Mouse (Mus musculus) forebrain, embryonic 16.5 days (tissue): ENCODE measurements around the gene Foxp1. TPM values are rescaled to one million over a fixed set of nuclear protein-coding genes. Genes with fewer than 3 reads are reported as not detected.

Source experiments
- ATAC-seq: fragments of 200-750 bp; cut with Nextera tagmentation; 2 replicates; pipeline ENCODE4 v1.8.0; 2017; ENCODE audit warnings: mild to moderate bottlenecking, moderate library complexity
- H3K27ac ChIP-seq: fragments of 300-500 bp; sonication (generic); 2 replicates; pipeline ENCODE4 v1.5.1; 2014; ENCODE audit warnings: low read length, control low read depth
- H3K27me3 ChIP-seq: fragments of 300-500 bp; sonication (generic); replicated peaks from 2 replicates; pipeline ENCODE4 v1.6.1; 2014; ENCODE audit warnings: low read length; ENCODE audit not compliant: control insufficient read depth, insufficient read depth
- H3K36me3 ChIP-seq: fragments of 300-500 bp; sonication (generic); 2 replicates; pipeline ENCODE4 v1.6.1; 2014; ENCODE audit not compliant: control insufficient read depth, insufficient read depth
- H3K4me1 ChIP-seq: fragments of 300-500 bp; sonication (generic); replicated peaks from 2 replicates; pipeline ENCODE4 v1.6.1; 2014; ENCODE audit warnings: low read length; ENCODE audit not compliant: control insufficient read depth, insufficient read depth
- H3K4me2 ChIP-seq: fragments of 300-500 bp; sonication (generic); 2 replicates; pipeline ENCODE4 v1.6.1; 2014; ENCODE audit warnings: mild to moderate bottlenecking, low read length, control low read depth
- H3K4me3 ChIP-seq: fragments of 300-500 bp; sonication (generic); replicated peaks from 2 replicates; pipeline ENCODE4 v1.5.1; 2014; ENCODE audit warnings: mild to moderate bottlenecking, low read length, control low read depth
- H3K9ac ChIP-seq: fragments of 300-500 bp; sonication (generic); replicated peaks from 2 replicates; pipeline ENCODE4 v1.6.1; 2014; ENCODE audit warnings: low read depth, low read length, control low read depth
- H3K9me3 ChIP-seq: fragments of 300-500 bp; sonication (generic); 2 replicates; pipeline ENCODE4 v1.6.1; 2016; ENCODE audit warnings: low read length; ENCODE audit not compliant: control insufficient read depth
- WGBS: fragments of 180-500 bp; shearing (Covaris S2); extraction: QIAGEN DNeasy Blood & Tissue Kit; methylation state at CpG from one replicate; pipeline ENCODE4 v1.1.7; 2014; 5-methylcytosine and 5-hydroxymethylcytosine counted together
- polyA plus RNA-seq: library from polyadenylated mRNA; unstranded; fragments of >200 nt; fragmentation: Nextera tagmentation; extraction: Ambion mirVana; gene quantifications from 2 replicates; pipeline ENCODE4 v1.2.1, GENCODE M21; 2015

The Foxp1 gene
- polyA plus RNA-seq, 1 experiment from 2014 or later, result 123 TPM

DNA sequence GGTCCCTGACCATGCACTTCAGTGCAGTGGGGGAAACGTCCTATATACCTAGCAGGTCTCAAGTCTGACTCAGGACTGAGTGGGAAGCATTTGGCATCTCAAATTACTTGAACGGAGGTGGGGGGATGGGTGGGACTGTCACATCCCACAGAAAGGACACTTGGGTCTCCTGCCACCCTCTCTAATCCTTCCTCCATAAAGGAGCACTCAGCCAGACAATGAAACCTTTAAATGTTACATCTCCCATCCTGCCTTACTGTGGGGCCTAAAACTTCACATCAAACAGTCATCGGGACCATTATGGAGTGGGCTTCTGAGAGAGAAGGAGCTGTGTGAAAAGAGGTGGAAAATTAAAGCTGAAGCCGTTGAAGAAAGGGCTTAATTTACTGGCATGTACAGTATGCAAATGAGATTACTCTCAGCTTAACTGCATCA lies 321.2 kb downstream of the Foxp1 start:
- peak overlapping the region; percentile 23; the same call in 1 of the 2 replicates for H3K9ac ChIP-seq
- H3K4me1 ChIP-seq, result peaks cover 37% of the 10 kb centered on the region
- no peaks in the 10 kb centered on the region for H3K9me3 ChIP-seq
- no peak overlapping the region for H3K4me3 ChIP-seq
- no peaks in the 10 kb centered on the region for H3K27me3 ChIP-seq
- 2% methylated on average over 4 of the region's 4 CpGs for WGBS
- no peaks in the 10 kb centered on the region for H3K36me3 ChIP-seq
- peak; percentile 32 for ATAC-seq
- peak overlapping the region; percentile 39; the same call in 1 of the 2 replicates for H3K27ac ChIP-seq
- H3K4me2 ChIP-seq, result peak overlapping the region; percentile 15; the same call in 1 of the 2 replicates

DNA sequence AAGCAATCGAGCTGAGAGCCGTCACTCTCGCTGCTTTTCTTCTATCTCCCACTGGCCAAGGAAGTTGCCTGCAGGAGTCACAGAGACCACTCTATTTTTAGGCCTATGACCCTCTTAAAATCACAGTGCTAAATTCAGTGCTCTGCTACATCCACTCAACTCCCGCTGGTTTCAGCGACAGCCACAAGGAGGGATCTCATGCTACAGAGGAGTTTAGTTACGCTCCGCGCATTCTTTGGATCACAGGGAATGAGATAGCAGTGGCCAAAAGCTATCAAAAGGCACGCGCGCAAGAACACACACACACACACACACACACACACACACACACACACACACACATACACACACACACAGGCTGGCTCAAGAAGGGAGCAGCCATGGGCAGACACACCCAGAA lies 321.9 kb downstream of the Foxp1 start:
- WGBS, result 3% methylated on average over 11 of the region's 11 CpGs
- ATAC-seq, result no peak
- Histone ChIP-seq H3K4me2 (peak overlapping the region; percentile 37), H3K27ac (peak overlapping the region; percentile 19; the same call in 1 of the 2 replicates), H3K4me1 (peaks cover 35% of the 10 kb centered on the region), H3K9ac (peak overlapping the region; percentile 29; the same call in 1 of the 2 replicates), H3K9me3 (no peaks in the 10 kb centered on the region), H3K27me3 (no peaks in the 10 kb centered on the region), H3K36me3 (no peaks in the 10 kb centered on the region), H3K4me3 (no peak overlapping the region)

DNA sequence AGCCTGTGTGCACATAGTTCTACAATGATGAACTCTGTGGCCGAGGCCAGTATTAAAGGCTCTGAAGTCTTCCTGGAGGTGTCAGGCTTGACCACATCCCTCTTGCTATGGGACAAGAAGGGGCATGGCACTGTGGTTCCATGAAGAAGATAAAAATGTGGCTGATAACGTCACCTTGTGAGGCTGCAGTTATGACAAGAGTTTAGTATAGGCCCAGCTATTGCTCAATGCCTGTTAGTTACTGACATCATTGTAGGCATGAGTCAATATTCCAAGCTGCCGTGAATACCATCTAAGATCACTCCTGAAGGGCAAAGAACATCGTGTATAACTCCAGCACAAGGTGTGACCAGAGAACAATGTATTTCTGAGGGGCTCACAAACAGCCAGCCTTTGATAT lies 323.2 kb downstream of the Foxp1 start:
- H3K4me1 ChIP-seq, result peaks cover 29% of the 10 kb centered on the region
- no peak overlapping the region for H3K4me2 ChIP-seq
- no peaks in the 10 kb centered on the region for H3K27me3 ChIP-seq
- 94% methylated on average over 4 of the region's 4 CpGs for WGBS
- H3K36me3 ChIP-seq, result no peaks in the 10 kb centered on the region
- ATAC-seq, result no peak
- H3K9ac ChIP-seq, result no peak overlapping the region
- no peak overlapping the region for H3K4me3 ChIP-seq
- no peak overlapping the region for H3K27ac ChIP-seq
- H3K9me3 ChIP-seq, result no peaks in the 10 kb centered on the region

DNA sequence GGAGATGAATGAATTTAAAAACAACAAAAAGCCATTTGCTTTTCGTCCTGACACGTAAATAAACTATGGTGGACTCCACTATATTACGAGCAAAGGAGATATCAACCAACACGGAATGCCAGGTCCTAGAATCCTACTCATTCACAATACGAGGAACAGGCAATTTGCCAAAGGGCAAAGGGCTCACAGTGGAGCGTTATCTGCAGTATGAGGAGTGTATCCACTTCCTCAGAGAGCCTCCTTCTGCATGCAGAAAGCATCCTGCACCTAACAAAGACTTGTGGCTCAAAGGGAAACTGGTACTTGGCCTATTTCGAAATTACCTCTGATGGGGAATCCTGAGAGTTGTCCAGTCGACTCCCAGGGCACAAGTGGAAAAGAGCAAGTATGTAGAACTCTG lies 328.8 kb downstream of the Foxp1 start:
- 56% methylated on average over 8 of the region's 8 CpGs for WGBS

DNA sequence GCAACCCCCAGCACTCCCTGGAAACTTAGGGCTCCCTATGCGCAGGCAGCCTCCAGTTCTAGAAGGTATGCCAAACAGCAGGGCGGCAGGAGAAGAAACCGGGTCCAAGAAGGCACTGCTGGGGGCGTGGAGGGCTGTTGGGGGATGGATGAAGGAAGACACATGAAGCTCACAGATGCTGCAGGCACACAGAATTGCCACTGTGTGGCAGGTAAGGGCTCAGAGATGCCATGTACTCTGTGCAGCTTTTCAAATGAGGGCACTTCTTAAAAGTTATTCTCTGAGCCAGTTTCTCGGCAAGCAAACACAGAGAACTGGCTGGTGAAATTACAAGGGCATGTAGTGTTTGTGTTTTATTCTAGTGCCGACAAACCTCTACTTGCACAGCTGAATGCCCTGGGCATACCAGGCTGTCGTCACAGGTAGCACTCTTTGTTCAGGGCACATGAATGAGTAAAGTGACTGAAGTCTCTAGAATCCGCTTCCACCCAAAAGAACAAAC lies 330.8 kb downstream of the Foxp1 start:
- Histone ChIP-seq H3K36me3 (no peaks in the 10 kb centered on the region), H3K9me3 (no peaks in the 10 kb centered on the region), H3K9ac (0 out of 2 replicates have a peak overlapping the region, but pooled peaks have one; percentile 14), H3K4me3 (no peak overlapping the region), H3K27me3 (no peaks in the 10 kb centered on the region), H3K4me2 (peak overlapping the region; percentile 10), H3K4me1 (peaks cover 28% of the 10 kb centered on the region), H3K27ac (no peak overlapping the region)
- 20% methylated on average over 8 of the region's 8 CpGs for WGBS
- ATAC-seq, result no peak

More for the DNA sequence above, 328.8 kb downstream of the Foxp1 start:
- Histone ChIP-seq H3K27me3 (no peaks in the 10 kb centered on the region), H3K4me2 (no peak overlapping the region), H3K4me1 (peaks cover 28% of the 10 kb centered on the region), H3K9ac (no peak overlapping the region), H3K9me3 (no peaks in the 10 kb centered on the region), H3K27ac (no peak overlapping the region), H3K36me3 (no peaks in the 10 kb centered on the region), H3K4me3 (no peak overlapping the region)
- no peak for ATAC-seq

DNA sequence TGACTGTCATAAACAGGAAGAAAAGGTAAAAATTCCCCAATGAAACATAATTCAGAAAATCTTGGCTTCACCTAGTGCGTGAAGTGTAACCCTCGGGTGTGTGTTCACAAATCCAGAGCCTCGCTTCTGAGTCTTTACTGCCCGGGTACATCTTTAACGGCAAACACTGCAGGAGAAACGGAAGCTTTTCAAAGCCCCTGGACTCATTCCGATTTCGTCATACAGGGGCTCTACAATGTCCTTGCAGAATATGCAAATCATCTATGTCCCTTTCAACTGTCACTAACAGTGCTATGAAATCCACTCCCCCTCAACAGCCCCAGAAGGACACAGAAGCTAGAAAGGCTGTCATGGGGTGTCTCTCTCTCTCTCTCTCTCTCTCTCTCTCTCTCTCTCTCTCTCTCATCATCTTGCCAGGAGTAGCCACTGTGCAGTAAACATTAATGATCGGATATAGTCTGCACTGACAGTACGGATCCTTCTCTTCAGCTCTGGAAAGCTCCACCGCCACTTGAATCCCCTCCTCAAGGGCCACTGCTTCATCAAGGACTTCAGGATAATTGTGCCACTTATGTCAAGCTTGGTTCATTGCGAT lies 331.4 kb downstream of the Foxp1 start:
- Histone ChIP-seq H3K9me3 (no peaks in the 10 kb centered on the region), H3K27ac (no peak overlapping the region), H3K4me1 (peaks cover 28% of the 10 kb centered on the region), H3K4me2 (peak overlapping the region; percentile 10), H3K36me3 (no peaks in the 10 kb centered on the region), H3K27me3 (no peaks in the 10 kb centered on the region), H3K9ac (0 out of 2 replicates have a peak overlapping the region, but pooled peaks have one; percentile 14), H3K4me3 (no peak overlapping the region)
- ATAC-seq, result 0 out of 2 replicates have a peak, but pooled peaks have one; percentile 18
- 17% methylated on average over 12 of the region's 12 CpGs for WGBS

DNA sequence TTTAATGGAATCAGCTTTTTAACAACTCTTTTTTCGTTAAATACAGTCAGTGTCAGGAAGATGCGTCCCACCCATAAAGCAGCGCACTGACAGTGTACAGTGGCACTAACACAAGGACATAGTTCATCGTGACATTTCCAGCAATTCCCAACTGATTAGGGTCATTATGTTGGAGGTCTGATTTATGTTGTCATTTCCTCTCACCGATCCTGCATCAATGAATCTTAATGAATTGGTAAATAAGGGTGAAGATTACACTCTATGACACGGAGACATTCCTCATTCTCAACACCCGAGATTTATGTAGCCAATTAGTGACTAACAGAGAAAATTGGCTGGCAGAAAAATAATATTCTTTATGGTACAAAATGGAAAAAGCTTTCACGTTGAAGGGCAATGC lies 332.6 kb downstream of the Foxp1 start:
- Histone ChIP-seq H3K27me3 (no peaks in the 10 kb centered on the region), H3K4me3 (no peak overlapping the region), H3K36me3 (no peaks in the 10 kb centered on the region), H3K9ac (no peak overlapping the region), H3K9me3 (no peaks in the 10 kb centered on the region), H3K4me1 (peaks cover 28% of the 10 kb centered on the region), H3K27ac (no peak overlapping the region), H3K4me2 (no peak overlapping the region)
- 17% methylated on average over 8 of the region's 8 CpGs for WGBS
- no peak for ATAC-seq

DNA sequence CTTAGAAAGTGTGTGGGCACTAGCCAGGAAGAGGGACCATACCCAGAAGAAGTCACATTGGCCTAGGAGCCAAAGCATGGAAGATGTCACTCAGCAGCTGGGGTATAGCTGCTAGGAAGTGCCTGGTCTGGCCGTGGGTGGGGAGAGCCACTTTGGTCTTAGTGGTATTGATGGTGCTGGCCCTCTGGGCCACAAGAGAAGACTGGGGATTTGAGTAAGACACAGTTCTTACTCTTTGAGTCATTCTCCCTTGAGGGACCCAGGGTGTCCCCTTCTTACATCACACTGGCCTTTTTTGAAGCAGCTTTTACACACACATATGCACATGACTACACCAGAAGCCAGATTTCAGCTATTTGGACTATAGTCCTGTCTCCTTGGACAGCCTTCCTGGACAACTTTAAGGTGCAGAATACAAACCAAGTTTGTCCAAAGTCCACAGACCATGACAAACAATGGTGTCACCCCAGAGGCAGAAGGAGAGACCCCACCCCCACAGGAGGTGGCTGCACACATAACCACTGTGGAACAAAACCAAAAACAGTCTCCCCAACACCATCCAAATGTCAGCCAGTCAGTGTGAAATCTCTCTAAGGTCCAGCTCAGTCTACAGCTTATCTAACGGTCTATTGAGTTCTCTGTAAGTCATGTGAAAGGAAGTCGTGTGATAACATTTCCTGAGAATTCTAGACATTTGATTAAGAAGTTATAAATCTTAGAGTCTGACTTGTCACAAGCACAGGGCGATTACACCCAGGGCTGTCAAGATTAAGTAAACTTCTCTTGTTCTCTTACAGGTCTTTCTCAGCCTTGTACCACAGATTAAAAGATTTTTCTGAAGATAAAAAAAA lies 333.9 kb downstream of the Foxp1 start:
- Histone ChIP-seq H3K4me1 (peaks cover 28% of the 10 kb centered on the region), H3K4me3 (no peak overlapping the region), H3K27me3 (no peaks in the 10 kb centered on the region), H3K9me3 (no peaks in the 10 kb centered on the region), H3K4me2 (no peak overlapping the region), H3K36me3 (no peaks in the 10 kb centered on the region), H3K9ac (no peak overlapping the region), H3K27ac (no peak overlapping the region)
- no peak for ATAC-seq
- WGBS, result 53% methylated on average over 4 of the region's 4 CpGs

DNA sequence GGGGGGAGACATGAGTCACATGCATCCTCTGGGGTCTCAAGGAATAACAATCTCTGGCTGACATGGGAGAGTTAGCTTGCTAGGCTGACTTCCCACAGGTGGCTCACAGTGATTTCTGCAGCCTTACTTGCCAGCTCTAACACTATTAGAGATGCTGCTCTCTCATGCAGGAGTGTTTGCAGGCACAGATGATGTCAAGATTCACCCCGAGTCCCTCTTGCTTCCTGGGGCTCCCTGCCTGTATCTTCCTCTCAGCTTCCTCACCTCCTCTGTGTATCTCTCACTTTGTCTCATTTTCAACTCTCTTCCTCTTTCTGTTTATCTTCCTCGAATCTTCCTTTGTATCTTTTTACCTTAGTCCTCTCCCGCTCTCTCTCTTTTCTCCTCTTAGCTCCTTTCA lies 334.6 kb downstream of the Foxp1 start:
- Histone ChIP-seq H3K4me3 (no peak overlapping the region), H3K36me3 (no peaks in the 10 kb centered on the region), H3K4me1 (peaks cover 28% of the 10 kb centered on the region), H3K9me3 (no peaks in the 10 kb centered on the region), H3K27me3 (no peaks in the 10 kb centered on the region), H3K9ac (no peak overlapping the region), H3K4me2 (no peak overlapping the region), H3K27ac (no peak overlapping the region)
- WGBS, result 76% methylated on average over 3 of the region's 3 CpGs
- ATAC-seq, result no peak
